Mouse (Mus musculus) G1E (cell line): ENCODE data around the gene Syna.

ENCODE experiments used
- CTCF ChIP-seq: IDR thresholded peaks from 2 replicates; pipeline ENCODE4 v1.5.1; 2012; ENCODE audit warnings: low read depth, low read length, inconsistent platforms, mixed read lengths
- GATA1 ChIP-seq: IDR thresholded peaks from 2 replicates; pipeline ENCODE4 v1.6.1; 2012; ENCODE audit warnings: borderline replicate concordance, low read length, inconsistent platforms, mixed read lengths
- GATA2 ChIP-seq: IDR thresholded peaks from 2 replicates; pipeline ENCODE4 v1.6.1; 2012; ENCODE audit warnings: low read depth, low read length, inconsistent platforms, borderline replicate concordance
- POLR2AphosphoS5 ChIP-seq: IDR thresholded peaks from 2 replicates; pipeline ENCODE4 v1.6.1; 2012; ENCODE audit warnings: low read depth, low read length, inconsistent platforms; ENCODE audit not compliant: insufficient replicate concordance
- TAL1 ChIP-seq: conservative IDR thresholded peaks from 2 replicates; pipeline ENCODE4 v1.6.1; 2012; ENCODE audit warnings: low read depth, low read length, inconsistent platforms, mixed read lengths

- no peak for TF ChIP-seq GATA1
- TF ChIP-seq CTCF = no peak
- TF ChIP-seq POLR2AphosphoS5 = no peak
- TF ChIP-seq TAL1 = no peak
- no peak for TF ChIP-seq GATA2
Observed at GRCm38 (mm10) chr5:134530830-134531229, 29.1 kb downstream of the Syna start.
